Mouse (Mus musculus) midbrain, embryonic 16.5 days (tissue): Measurements from ENCODE around the gene Camta1. TPM values are rescaled to one million over a fixed set of nuclear protein-coding genes. Genes with fewer than 3 reads are reported as not detected.

Source experiments
- ATAC-seq: fragments of 200-750 bp; cut with Nextera tagmentation; 2 replicates; pipeline ENCODE4 v1.8.0; 2017; ENCODE audit warnings: moderate TSS enrichment
- H3K27ac ChIP-seq: fragments of 300-500 bp; sonication (generic); 2 replicates; pipeline ENCODE4 v1.5.1; 2014; ENCODE audit warnings: mild to moderate bottlenecking, low read length, mixed read lengths
- H3K27me3 ChIP-seq: fragments of 300-500 bp; sonication (generic); 2 replicates; pipeline ENCODE4 v1.6.1; 2014; ENCODE audit warnings: low read depth, low read length, mixed read lengths; ENCODE audit not compliant: control insufficient read depth, insufficient read depth
- H3K36me3 ChIP-seq: fragments of 300-500 bp; sonication (generic); 2 replicates; pipeline ENCODE4 v1.6.1; 2014; ENCODE audit warnings: mild to moderate bottlenecking, low read length, moderate library complexity, mixed read lengths; ENCODE audit not compliant: control insufficient read depth, insufficient read depth
- H3K4me1 ChIP-seq: fragments of 300-500 bp; sonication (generic); 2 replicates; pipeline ENCODE4 v1.6.1; 2014; ENCODE audit warnings: mild to moderate bottlenecking, low read length, mixed read lengths; ENCODE audit not compliant: control insufficient read depth, insufficient read depth
- H3K4me2 ChIP-seq: fragments of 300-500 bp; sonication (generic); 2 replicates; pipeline ENCODE4 v1.6.1; 2014; ENCODE audit warnings: mild to moderate bottlenecking, low read length, mixed read lengths
- H3K4me3 ChIP-seq: fragments of 300-500 bp; sonication (generic); 2 replicates; pipeline ENCODE4 v1.5.1; 2014; ENCODE audit warnings: low read depth, mild to moderate bottlenecking, low read length, moderate library complexity, mixed read lengths
- H3K9ac ChIP-seq: fragments of 300-500 bp; sonication (generic); 2 replicates; pipeline ENCODE4 v1.6.1; 2014; ENCODE audit warnings: low read depth, low read length, mixed read lengths
- H3K9me3 ChIP-seq: fragments of 300-500 bp; sonication (generic); replicated peaks from 2 replicates; pipeline ENCODE4 v1.6.1; 2014; ENCODE audit warnings: mild to moderate bottlenecking, low read length, mixed read lengths; ENCODE audit not compliant: control insufficient read depth, poor library complexity, severe bottlenecking
- WGBS: fragments of 180-500 bp; shearing (Covaris S2); extraction: QIAGEN DNeasy Blood & Tissue Kit; methylation state at CpG from one replicate; pipeline ENCODE4 v1.1.7; 2014; 5-methylcytosine and 5-hydroxymethylcytosine counted together
- polyA plus RNA-seq: library from polyadenylated mRNA; unstranded; fragments of >200 nt; fragmentation: Nextera tagmentation; extraction: Ambion mirVana; gene quantifications from 2 replicates; pipeline ENCODE4 v1.2.1, GENCODE M21; 2015

Gene Camta1
- polyA plus RNA-seq, 1 experiment from 2014 or later: 159 TPM

DNA sequence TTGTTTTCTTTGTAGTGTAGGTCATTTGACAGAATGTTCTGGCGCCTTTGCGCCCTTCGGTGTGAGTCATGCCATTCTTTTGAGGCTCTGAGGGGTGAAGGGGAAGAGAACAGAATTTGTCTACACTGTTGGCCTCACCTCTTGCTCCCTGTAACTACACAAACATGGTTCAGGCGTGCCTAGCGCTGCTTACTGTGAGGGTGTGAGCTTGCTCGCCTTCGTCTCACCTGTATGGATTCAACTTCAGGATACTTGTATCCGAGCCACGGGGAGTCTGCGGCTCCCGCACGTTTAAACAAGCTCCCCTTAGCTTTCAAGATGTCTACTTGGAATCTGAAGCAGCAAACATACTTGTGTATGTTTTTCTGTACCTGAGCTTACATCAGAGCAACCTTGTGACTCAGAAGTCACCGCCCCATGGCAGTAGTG is 990.7 kb downstream of the Camta1 start:
- no peak overlapping the region for H3K4me2 ChIP-seq
- no peak overlapping the region for H3K4me3 ChIP-seq
- H3K27ac ChIP-seq: no peak overlapping the region
- H3K36me3 ChIP-seq: peaks cover 16% of the 10 kb centered on the region
- whole genome bisulfite sequencing: 88% methylated on average over 13 of the region's 13 CpGs
- no peak overlapping the region for H3K9ac ChIP-seq
- peaks cover 3% of the 10 kb centered on the region; the same call in 1 of the 2 replicates for H3K4me1 ChIP-seq
- ATAC-seq: no peak
- H3K27me3 ChIP-seq: no peaks in the 10 kb centered on the region
- H3K9me3 ChIP-seq: no peaks in the 10 kb centered on the region

DNA sequence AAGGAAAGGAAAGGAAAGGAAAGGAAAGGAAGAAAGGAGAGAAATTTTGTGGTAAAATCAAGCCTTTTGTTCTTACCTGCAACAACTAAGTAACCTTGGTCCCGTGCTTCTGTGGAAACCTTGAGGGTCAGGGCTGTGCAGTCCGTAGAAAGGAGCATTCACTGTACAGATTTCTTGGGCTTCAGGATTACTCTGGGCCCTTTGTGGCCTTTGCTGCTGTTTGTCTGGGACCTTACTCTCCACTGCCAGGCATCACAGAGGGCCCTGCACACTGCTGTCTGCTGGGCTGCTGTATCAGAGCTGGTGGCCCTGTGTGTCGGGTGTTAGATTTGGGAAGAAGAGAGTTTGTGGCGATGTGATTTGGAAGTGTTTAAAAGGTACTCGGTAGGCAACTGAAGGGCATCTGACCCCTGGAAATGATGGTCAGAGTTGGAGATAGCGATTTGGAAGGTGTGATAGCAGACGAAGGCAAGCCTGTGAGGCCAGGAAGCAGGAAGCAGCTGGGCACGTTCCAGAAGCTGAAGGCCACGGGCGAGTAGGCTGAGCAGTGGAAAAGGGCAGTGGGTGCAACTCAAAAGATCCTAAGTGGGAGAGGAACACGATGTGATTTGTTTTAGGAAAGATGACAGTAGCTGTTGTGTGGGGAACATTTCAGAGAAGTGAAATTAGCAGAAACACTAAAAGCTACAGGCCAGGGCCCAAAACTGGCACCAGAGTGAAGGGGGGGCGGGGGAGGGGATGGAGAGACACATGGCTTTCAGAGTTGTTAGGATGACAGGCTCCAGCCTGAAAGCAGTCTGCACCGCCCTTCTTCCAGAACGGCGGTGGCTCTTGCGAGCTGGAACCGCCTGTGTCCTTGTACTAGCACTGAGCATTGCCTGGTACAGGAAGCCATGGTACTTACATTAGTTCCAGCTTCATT is 992.1 kb downstream of the Camta1 start:
- H3K27ac ChIP-seq: no peak overlapping the region
- no peak for ATAC-seq
- H3K4me3 ChIP-seq: no peak overlapping the region
- H3K27me3 ChIP-seq: no peaks in the 10 kb centered on the region
- H3K9ac ChIP-seq: no peak overlapping the region
- no peak overlapping the region for H3K4me2 ChIP-seq
- no peaks in the 10 kb centered on the region for H3K9me3 ChIP-seq
- 78% methylated on average over 17 of the region's 17 CpGs for WGBS
- H3K4me1 ChIP-seq: peaks cover 3% of the 10 kb centered on the region; the same call in 1 of the 2 replicates
- H3K36me3 ChIP-seq: peaks cover 19% of the 10 kb centered on the region

GRCm38 (mm10) chr4:150868859-150869258 is 992.8 kb downstream of the Camta1 start:
- ATAC-seq: no peak
- no peak overlapping the region for H3K4me2 ChIP-seq
- H3K4me1 ChIP-seq: peaks cover 3% of the 10 kb centered on the region; the same call in 1 of the 2 replicates
- no peak overlapping the region for H3K9ac ChIP-seq
- no peaks in the 10 kb centered on the region for H3K9me3 ChIP-seq
- no peaks in the 10 kb centered on the region for H3K27me3 ChIP-seq
- H3K36me3 ChIP-seq: peaks cover 19% of the 10 kb centered on the region
- no peak overlapping the region for H3K27ac ChIP-seq
- WGBS: 79% methylated on average over 2 of the region's 2 CpGs
- no peak overlapping the region for H3K4me3 ChIP-seq

- no peaks in the 10 kb centered on the region for H3K27me3 ChIP-seq
- H3K9me3 ChIP-seq: no peaks in the 10 kb centered on the region
- no peak overlapping the region for H3K4me2 ChIP-seq
- no peak overlapping the region for H3K4me3 ChIP-seq
- no peak for ATAC-seq
- H3K4me1 ChIP-seq: peaks cover 3% of the 10 kb centered on the region; the same call in 1 of the 2 replicates
- H3K9ac ChIP-seq: no peak overlapping the region
- WGBS: 83% methylated on average over 6 of the region's 6 CpGs
- H3K36me3 ChIP-seq: peaks cover 19% of the 10 kb centered on the region
- no peak overlapping the region for H3K27ac ChIP-seq
Measured at GRCm38 (mm10) chr4:150868161-150868560, 993.5 kb downstream of the Camta1 start.

Other genes starting within 250 kb of the Camta1 start
- 81.3 and 81.6 TPM in 2 replicates for gene Dnajc11, start 71.8 kb upstream of the Camta1 start, polyA plus RNA-seq
- gene Thap3, start 127.1 kb upstream of the Camta1 start, polyA plus RNA-seq: 30.9 and 33.9 TPM in 2 replicates
- 21.2 and 24.4 TPM in 2 replicates for gene Phf13, start 134.4 kb upstream of the Camta1 start, polyA plus RNA-seq
- 3.0 and 3.4 TPM in 2 replicates for gene Klhl21, start 146.9 kb upstream of the Camta1 start, polyA plus RNA-seq
- gene Zbtb48, start 165.8 kb upstream of the Camta1 start, polyA plus RNA-seq: 19.3 and 21.5 TPM in 2 replicates
- gene Tas1r1, start 176.7 kb upstream of the Camta1 start, polyA plus RNA-seq: 2.1 and 2.4 TPM in 2 replicates
- 22.8 and 24.0 TPM in 2 replicates for gene Nol9, start 177.4 kb upstream of the Camta1 start, polyA plus RNA-seq
- gene Plekhg5, start 210.6 kb upstream of the Camta1 start, polyA plus RNA-seq: 11.8 and 13.1 TPM in 2 replicates